Mouse (Mus musculus) midbrain, embryonic 16.5 days (tissue): ENCODE data around the gene Mpg. TPM values are rescaled to one million over a fixed set of nuclear protein-coding genes. Genes with fewer than 3 reads are reported as not detected.

Source experiments
- ATAC-seq: fragments of 200-750 bp; cut with Nextera tagmentation; 2 replicates; pipeline ENCODE4 v1.8.0; 2017; ENCODE audit warnings: moderate TSS enrichment
- H3K27ac ChIP-seq: fragments of 300-500 bp; sonication (generic); 2 replicates; pipeline ENCODE4 v1.5.1; 2014; ENCODE audit warnings: mild to moderate bottlenecking, low read length, mixed read lengths
- H3K27me3 ChIP-seq: fragments of 300-500 bp; sonication (generic); 2 replicates; pipeline ENCODE4 v1.6.1; 2014; ENCODE audit warnings: low read depth, low read length, mixed read lengths; ENCODE audit not compliant: control insufficient read depth, insufficient read depth
- H3K36me3 ChIP-seq: fragments of 300-500 bp; sonication (generic); 2 replicates; pipeline ENCODE4 v1.6.1; 2014; ENCODE audit warnings: mild to moderate bottlenecking, low read length, moderate library complexity, mixed read lengths; ENCODE audit not compliant: control insufficient read depth, insufficient read depth
- H3K4me1 ChIP-seq: fragments of 300-500 bp; sonication (generic); 2 replicates; pipeline ENCODE4 v1.6.1; 2014; ENCODE audit warnings: mild to moderate bottlenecking, low read length, mixed read lengths; ENCODE audit not compliant: control insufficient read depth, insufficient read depth
- H3K4me2 ChIP-seq: fragments of 300-500 bp; sonication (generic); 2 replicates; pipeline ENCODE4 v1.6.1; 2014; ENCODE audit warnings: mild to moderate bottlenecking, low read length, mixed read lengths
- H3K4me3 ChIP-seq: fragments of 300-500 bp; sonication (generic); 2 replicates; pipeline ENCODE4 v1.5.1; 2014; ENCODE audit warnings: low read depth, mild to moderate bottlenecking, low read length, moderate library complexity, mixed read lengths
- H3K9ac ChIP-seq: fragments of 300-500 bp; sonication (generic); 2 replicates; pipeline ENCODE4 v1.6.1; 2014; ENCODE audit warnings: low read depth, low read length, mixed read lengths
- H3K9me3 ChIP-seq: fragments of 300-500 bp; sonication (generic); replicated peaks from 2 replicates; pipeline ENCODE4 v1.6.1; 2014; ENCODE audit warnings: mild to moderate bottlenecking, low read length, mixed read lengths; ENCODE audit not compliant: control insufficient read depth, poor library complexity, severe bottlenecking
- WGBS: fragments of 180-500 bp; shearing (Covaris S2); extraction: QIAGEN DNeasy Blood & Tissue Kit; methylation state at CpG from one replicate; pipeline ENCODE4 v1.1.7; 2014; 5-methylcytosine and 5-hydroxymethylcytosine counted together
- polyA plus RNA-seq: library from polyadenylated mRNA; unstranded; fragments of >200 nt; fragmentation: Nextera tagmentation; extraction: Ambion mirVana; gene quantifications from 2 replicates; pipeline ENCODE4 v1.2.1, GENCODE M21; 2015

Mpg gene
- polyA plus RNA-seq, 1 experiment from 2014 or later = 41.7 TPM

- H3K27me3 ChIP-seq = no peaks in the 10 kb centered on the region
- no peak overlapping the region for H3K27ac ChIP-seq
- H3K36me3 ChIP-seq = peaks cover 3% of the 10 kb centered on the region; the same call in 1 of the 2 replicates
- no peak overlapping the region for H3K4me3 ChIP-seq
- 91% methylated on average over 3 of the region's 3 CpGs for WGBS
- H3K9me3 ChIP-seq = no peaks in the 10 kb centered on the region
- no peak for ATAC-seq
- no peak overlapping the region for H3K4me2 ChIP-seq
- H3K9ac ChIP-seq = no peak overlapping the region
- H3K4me1 ChIP-seq = no peaks in the 10 kb centered on the region
These were observed 30.3 kb downstream of the Mpg start for GRCm38 (mm10) chr11:32256566-32256965.

GRCm38 (mm10) chr11:32262674-32263415, 36.5 kb downstream of the Mpg start:
- Histone ChIP-seq H3K4me2 (no peak overlapping the region), H3K4me3 (no peak overlapping the region), H3K4me1 (peaks cover 10% of the 10 kb centered on the region), H3K9ac (no peak overlapping the region), H3K9me3 (no peaks in the 10 kb centered on the region), H3K27me3 (no peaks in the 10 kb centered on the region), H3K36me3 (peaks cover 8% of the 10 kb centered on the region; the same call in 1 of the 2 replicates), H3K27ac (no peak overlapping the region)
- 95% methylated on average over 10 of the region's 10 CpGs for WGBS
- no peak for ATAC-seq

- Histone ChIP-seq H3K4me1 (peaks cover 14% of the 10 kb centered on the region), H3K27me3 (no peaks in the 10 kb centered on the region), H3K4me3 (no peak overlapping the region), H3K27ac (no peak overlapping the region), H3K36me3 (peaks cover 8% of the 10 kb centered on the region; the same call in 1 of the 2 replicates), H3K9ac (no peak overlapping the region), H3K9me3 (no peaks in the 10 kb centered on the region), H3K4me2 (no peak overlapping the region)
- ATAC-seq = no peak
- 87% methylated on average over 3 of the region's 3 CpGs for WGBS
These were observed 38.9 kb downstream of the Mpg start for GRCm38 (mm10) chr11:32265117-32265738.

GRCm38 (mm10) chr11:32266194-32266593, 39.9 kb downstream of the Mpg start:
- ATAC-seq = no peak
- Histone ChIP-seq H3K9ac (no peak overlapping the region), H3K4me3 (no peak overlapping the region)

GRCm38 (mm10) chr11:32266776-32267175, 40.5 kb downstream of the Mpg start:
- Histone ChIP-seq H3K4me3 (peak overlapping the region; percentile 78), H3K4me1 (peaks cover 14% of the 10 kb centered on the region), H3K27me3 (no peaks in the 10 kb centered on the region; the same call in 1 of the 2 replicates), H3K9ac (peak overlapping the region; percentile 82), H3K4me2 (peak overlapping the region; percentile 55), H3K36me3 (0 out of 2 replicates have a peak, but pooled peaks cover 5% of the 10 kb centered on the region), H3K27ac (peak overlapping the region; percentile 95), H3K9me3 (no peaks in the 10 kb centered on the region)
- no peak; the same call in 1 of the 2 replicates for ATAC-seq
- 22% methylated on average over 6 of the region's 6 CpGs for WGBS

More at GRCm38 (mm10) chr11:32266194-32266593, 39.9 kb downstream of the Mpg start:
- WGBS = 95% methylated on average over 6 of the region's 6 CpGs
- Histone ChIP-seq H3K27ac (no peak overlapping the region), H3K4me1 (peaks cover 14% of the 10 kb centered on the region), H3K4me2 (no peak overlapping the region), H3K36me3 (0 out of 2 replicates have a peak, but pooled peaks cover 5% of the 10 kb centered on the region), H3K9me3 (no peaks in the 10 kb centered on the region), H3K27me3 (no peaks in the 10 kb centered on the region; the same call in 1 of the 2 replicates)

GRCm38 (mm10) chr11:32267188-32267884, 41.0 kb downstream of the Mpg start, which contains the start of gene Nprl3:
Nprl3 (minus strand) TSS chr11:32267707.
- no peaks in the 10 kb centered on the region; the same call in 1 of the 2 replicates for H3K27me3 ChIP-seq
- no peaks in the 10 kb centered on the region for H3K9me3 ChIP-seq
- peak within 1 kb of the TSS; percentile 63 for H3K4me2 ChIP-seq
- peak within 1 kb of the TSS; percentile 95 for H3K27ac ChIP-seq
- H3K4me3 ChIP-seq = peak within 1 kb of the TSS; percentile 78
- H3K9ac ChIP-seq = peak within 1 kb of the TSS; percentile 82
- H3K36me3 ChIP-seq = 0 out of 2 replicates have a peak, but pooled peaks cover 5% of the 10 kb centered on the region
- WGBS = under 1% methylated on average over 54 of the region's 54 CpGs
- peak; percentile 99 for ATAC-seq
- peaks cover 14% of the 10 kb centered on the region for H3K4me1 ChIP-seq

- H3K9ac ChIP-seq = peak overlapping the region; percentile 60
- H3K9me3 ChIP-seq = no peaks in the 10 kb centered on the region
- H3K4me2 ChIP-seq = peak overlapping the region; percentile 63
- WGBS = 24% methylated on average over 5 of the region's 5 CpGs
- ATAC-seq = peak; percentile 43
- H3K36me3 ChIP-seq = no peaks in the 10 kb centered on the region
- H3K4me1 ChIP-seq = peaks cover 14% of the 10 kb centered on the region
- peak overlapping the region; percentile 95 for H3K27ac ChIP-seq
- H3K27me3 ChIP-seq = no peaks in the 10 kb centered on the region; the same call in 1 of the 2 replicates
- peak overlapping the region; percentile 78 for H3K4me3 ChIP-seq
These were observed 41.7 kb downstream of the Mpg start for GRCm38 (mm10) chr11:32267964-32268363.

- no peaks in the 10 kb centered on the region; the same call in 1 of the 2 replicates for H3K27me3 ChIP-seq
- no peaks in the 10 kb centered on the region for H3K36me3 ChIP-seq
- H3K4me3 ChIP-seq = no peak overlapping the region
- H3K4me2 ChIP-seq = no peak overlapping the region
- peaks cover 14% of the 10 kb centered on the region for H3K4me1 ChIP-seq
- no peak for ATAC-seq
- no peaks in the 10 kb centered on the region for H3K9me3 ChIP-seq
- no peak overlapping the region for H3K9ac ChIP-seq
- H3K27ac ChIP-seq = no peak overlapping the region
- 82% methylated on average over 5 of the region's 5 CpGs for WGBS
These were observed 42.6 kb downstream of the Mpg start for GRCm38 (mm10) chr11:32268952-32269351.
